Mouse (Mus musculus) mature B cell (primary cell): ENCODE data around the gene Iqsec1.

Experiments
- in situ Hi-C: fragments of 300-500 bp; cut with MboI; formaldehyde crosslinking; loops from 2 replicates; pipeline ENCODE4 v1.14.3; 2019

Iqsec1 gene

DNA sequence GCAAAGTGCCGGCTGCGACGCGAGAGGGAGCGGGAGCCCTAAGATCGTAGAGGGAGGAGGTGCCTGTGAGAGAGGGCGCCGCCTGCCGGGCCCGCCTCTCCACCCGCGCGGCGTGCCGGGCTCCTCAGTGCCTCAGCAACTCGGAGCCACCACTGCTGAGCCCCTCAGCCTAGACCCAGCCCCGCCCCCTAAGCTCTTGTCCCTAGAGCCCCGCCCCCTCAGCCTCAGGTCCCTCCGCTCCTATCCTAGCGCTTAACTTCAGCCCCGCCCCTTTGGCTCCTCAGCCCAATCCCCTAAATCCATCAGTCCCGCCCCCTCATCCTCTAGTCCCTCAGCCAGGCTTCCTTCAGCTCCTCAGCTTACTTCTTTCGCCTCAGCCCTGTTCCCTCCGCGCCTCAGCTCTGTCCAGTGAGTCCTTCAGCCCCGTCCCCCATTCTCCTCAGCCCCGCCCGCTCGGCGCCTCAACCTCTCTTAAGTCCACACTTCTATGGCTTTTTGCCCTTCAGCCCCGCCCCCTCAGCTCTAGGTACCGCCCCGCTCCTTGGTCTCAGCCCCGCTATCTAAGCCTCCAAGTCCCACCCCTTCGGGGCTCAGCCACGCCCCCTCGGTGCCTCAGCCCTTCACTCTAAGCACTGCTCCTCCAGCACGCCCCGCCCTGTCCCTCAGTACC, at the start of gene Iqsec1:
Iqsec1 (minus strand) TSS at position 38 of the 670 bp plus-strand sequence.
- in situ Hi-C loops: no loop called here

DNA sequence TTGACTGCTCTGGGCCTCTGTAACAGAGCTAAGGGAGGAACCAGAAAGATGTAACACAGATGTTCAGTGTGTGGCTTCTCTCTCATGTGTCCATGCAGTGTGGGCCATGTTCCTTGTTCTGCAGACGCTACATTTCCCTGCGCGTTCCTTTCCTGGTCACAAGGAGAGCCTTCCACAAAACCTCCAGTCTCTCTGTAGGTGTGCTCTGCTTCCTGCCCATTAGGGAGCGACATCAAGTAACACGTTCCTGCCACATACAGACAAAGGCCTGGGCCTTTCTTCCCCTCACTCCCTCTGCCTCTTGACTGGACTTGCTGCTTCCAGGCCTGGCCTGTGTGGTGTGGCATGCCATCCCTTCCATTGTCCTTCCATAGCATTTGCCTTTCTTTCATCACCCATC, 39.8 kb upstream of the Iqsec1 start:
- in situ Hi-C loops: no loop called here

DNA sequence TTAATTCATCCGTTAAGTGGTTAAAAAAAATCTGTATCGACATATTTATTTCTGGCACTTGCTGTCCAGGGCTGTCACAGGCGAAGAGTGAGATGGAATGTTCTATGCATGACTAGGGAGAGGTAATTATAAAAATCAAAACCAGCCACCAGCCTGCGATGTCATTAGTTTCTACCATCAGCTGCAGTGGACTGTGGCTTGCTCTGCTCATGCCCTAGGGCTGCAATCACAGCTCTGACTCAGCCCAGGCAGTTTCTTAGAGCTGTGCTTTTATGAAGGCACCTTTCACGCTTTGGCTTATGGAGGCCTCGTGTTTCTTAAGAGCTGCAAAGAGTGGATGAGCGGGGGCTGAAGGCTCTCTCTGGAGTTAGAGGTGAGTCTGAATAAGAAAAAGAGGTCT, 32.3 kb upstream of the Iqsec1 start:
- in situ Hi-C loops: no loop called here

DNA sequence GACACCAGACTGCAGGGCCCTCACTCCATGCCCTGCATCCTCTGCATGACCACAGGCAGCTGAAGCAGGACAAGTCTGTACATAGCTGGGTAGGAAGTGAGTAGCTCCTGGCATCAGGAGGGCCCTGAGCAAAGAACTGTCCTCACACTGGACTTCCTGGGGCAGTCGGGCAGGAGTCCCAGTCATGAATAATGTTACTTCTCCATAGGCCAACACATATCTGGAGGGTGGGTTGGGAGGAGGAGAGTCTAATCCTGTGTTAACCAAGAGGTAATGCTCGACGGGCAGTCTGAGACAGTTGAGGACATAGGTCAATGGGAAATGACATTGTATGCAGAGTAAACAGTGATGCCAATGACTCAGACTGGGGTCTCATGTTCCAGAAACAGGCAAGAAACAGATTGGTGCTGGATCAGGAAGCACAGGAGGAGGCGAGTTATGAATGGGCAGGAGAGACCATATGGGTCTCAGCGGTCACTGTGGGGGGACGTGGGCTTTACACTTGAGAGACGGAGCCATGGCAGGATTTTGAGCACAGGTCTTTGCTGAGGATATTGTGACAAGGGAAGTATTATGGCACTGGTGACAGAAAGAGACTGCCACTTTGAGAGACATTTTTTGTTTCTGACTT, 28.2 kb upstream of the Iqsec1 start:
- in situ Hi-C loops: no loop called here

DNA sequence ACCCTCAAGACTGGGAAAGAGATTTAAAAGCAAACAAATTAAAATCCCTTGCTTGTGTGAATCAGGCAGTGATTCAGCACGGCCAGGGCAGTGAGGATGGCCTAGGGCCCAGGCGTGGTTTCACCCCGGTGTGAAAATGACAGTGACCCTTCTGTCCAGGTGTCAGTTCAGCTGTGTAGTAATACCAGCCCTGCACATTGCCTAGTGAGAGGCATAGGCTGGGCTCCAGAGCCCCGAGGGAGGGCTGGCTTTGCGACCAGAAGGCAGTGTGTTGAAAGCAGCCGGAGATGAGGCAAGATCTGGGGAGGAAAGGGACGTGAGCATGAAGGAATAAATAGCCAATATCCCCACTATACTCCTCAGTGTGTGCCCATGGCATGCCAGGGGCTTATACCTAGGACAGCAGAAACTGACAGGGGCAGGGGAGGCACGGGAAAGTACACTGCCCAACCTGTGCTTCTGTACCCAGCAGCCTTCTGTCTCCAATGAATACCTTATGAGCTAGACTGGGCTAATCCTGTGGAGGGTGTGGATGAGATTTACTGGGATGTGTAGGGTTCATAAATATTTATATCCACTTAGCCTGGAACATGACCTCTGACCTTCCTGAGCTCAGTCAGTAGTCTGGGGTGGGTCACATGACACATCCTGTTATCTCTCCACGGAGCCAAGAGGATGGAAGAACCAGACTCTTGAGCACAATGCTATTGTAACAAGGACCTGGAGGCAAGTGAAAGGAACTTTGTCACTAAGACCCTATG, 25.9 kb upstream of the Iqsec1 start:
- in situ Hi-C loops: no loop called here

DNA sequence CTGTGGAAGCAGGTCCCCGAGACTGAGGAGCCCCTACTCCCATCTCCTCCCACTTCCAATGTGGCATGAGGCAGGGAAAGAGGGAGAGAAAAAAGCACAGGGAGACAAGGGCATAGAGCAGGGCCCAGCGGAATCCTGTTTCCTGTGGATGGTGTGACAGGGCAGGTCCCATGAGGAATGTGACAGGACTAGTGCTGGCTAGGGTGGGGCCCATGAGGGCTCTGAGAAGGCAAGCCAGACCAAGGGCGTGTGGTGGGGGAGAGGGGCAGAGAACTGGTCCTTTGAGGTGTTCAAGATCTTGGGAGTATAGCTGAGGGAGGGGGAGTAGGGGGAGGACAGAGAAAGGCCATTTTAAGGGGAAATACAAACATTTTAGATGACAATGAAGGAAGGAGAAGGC, 24.0 kb upstream of the Iqsec1 start:
- in situ Hi-C loops: no loop called here

DNA sequence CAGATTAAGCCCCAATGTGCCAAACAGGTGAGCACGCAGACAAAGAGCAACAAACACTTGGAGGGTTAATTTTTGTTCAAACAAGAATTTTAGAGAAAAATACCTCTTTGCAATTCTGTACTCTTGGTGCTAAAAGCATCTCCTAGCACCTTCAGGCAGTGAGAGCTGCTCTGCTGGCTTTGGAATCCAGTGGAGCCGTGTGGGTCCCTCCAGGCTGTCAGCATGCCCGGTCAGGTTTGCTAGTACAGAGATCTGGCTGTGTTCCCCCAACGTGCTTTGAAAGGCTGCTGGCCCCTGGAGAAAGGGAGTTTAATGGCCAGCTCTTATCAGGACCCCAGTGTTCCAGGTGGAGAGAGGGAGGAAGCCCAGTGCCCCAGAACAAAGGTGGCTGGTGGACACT, 23.1 kb upstream of the Iqsec1 start:
- in situ Hi-C loops: no loop called here

DNA sequence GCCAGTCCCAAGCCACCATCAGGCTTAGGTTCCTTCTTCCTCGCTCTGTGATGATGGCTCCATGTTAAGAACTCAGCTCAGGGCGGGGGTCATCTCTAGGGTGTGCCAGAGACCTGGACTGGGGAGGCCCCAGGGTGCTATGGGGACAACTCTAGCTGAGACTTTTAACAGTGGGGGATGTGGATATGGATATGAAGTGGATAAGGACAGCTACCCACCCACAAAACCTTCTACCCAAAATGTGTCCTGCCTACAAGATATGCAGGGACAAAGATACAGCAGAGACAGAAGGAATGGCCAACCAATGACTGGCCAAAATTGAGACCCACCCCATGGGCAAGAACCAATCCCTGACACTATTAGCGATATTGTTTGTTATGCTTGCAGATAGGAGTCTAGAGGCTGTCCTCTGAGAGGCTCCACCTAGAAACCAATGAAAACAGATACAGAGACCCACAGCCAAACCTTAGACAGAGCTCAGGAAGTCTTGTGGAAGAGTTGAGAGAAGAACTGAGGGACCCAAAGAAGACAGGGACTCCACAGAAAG, 19.9 kb upstream of the Iqsec1 start:
- in situ Hi-C loops: no loop called here

DNA sequence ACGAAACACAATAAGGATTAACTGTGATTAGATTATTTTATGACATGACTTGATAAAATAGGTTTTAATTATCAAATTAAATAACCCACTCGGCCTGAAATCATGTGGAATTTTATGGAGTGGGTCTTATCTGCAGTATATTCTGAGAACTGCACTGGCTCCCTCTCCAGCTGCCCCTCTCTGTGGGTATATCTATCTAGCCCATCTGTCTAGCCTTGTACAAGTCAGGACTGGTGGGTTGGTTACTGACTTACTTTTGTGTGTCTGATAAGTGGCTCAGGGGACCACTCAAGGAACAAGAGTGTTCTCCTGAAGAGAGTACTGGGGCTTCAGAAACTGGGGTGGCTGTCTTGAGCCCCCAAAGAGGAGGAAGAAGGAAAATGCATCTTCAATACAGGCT, 18.7 kb upstream of the Iqsec1 start:
- in situ Hi-C loops: no loop called here

DNA sequence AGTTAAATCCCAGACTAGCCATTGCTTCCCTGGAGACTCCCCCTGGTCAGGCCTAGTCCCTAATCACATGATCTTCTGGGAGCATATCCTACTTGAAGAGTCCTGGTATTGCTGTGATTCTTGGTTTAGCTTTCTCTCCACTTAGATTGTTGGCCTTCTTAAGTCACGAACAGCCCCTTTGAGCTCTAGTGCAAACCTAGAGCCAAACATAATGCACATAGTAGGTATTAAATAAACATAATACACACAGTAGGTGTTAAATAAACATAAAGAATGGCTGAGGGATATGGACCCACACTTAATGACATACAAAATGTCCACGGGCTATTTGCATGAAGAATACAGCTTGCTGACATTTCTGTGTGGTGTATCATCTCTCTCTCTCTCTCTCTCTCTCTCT, 15.7 kb upstream of the Iqsec1 start:
- in situ Hi-C loops: no loop called here

DNA sequence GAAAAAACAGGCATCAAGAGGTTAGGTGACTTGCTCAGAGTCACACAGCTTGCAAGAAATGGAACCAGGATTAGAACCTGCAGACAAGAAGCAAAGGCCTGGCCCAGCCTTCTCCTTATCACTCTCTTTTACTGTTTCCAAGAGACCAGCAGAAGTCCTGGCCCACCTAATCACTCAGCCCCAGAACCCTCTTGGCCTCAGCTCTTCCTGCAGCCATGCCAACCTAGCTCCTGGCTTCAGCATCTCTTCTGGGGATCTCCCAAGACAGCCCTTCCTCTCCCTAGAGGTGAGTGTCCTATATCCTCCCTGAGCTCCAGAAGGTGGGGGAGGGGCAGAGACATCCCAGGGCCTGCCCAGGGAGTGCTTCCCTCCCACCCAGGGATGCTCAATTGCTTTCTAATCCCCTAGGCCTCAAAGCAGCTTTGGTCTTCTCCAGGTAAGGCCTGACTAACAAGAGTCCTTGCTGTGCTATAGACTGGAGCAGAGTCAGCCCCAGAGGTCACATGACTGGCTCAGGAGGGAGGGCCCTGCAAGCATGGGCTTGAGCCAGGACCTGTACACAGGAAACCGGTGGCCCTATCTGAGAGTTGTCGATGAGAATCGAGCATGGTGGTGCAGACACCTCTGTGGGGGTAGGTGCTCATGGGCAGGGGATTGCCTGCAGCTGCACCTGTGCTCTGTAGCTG, 15.0 kb upstream of the Iqsec1 start:
- in situ Hi-C loops: no loop called here

DNA sequence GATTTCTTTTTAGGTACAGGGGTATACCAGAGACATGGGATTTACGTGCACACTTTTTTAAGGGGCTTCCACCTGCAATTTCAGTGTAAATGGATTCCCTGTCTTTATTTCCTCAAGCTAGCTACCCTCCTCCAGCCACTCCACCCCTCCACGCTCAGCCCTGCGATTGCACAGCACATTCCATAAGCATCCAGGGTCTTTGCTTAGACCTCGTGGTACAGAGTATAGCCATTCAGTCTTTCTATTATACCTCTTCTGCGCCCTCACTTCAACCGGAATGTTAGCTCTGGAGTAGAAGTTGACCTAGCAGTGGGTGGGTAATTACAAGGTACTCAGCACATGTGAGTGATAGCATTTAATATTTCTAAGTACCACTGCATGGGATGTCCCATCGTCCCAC, 13.1 kb upstream of the Iqsec1 start:
- in situ Hi-C loops: no loop called here

DNA sequence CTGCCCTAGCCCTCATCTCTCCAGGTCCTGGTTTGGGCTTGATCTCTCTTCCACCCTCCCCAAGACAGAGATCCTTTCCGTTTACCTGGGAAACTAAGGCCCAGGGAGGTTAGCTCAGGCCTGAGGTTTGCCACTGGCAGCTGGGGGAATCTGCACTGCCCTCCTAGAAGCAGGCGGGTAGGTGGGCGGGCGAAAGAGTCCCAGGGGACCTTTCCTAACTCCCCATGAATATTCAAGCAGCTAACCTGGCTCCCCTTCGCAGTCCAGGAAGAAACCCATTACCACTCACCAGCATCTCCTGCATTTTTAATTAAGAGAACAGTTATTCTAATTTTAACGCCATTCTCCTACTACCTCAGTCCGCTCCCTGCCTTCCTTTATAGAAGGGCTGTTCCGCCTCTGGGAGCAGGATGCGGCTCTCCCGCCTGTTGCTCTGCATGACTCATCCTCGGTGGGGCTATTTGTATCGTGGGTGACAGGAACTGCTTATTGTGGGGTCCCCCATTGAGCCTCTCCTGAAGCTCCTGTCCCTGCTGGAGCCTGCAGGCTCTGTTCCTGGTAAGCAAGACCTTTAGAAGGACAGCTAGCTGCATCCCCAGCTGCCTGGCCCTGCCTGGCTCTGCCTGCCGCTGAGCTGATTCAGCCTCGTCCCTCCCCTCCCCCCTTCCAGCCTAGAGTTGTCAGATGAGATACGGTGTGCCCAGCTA, 12.5 kb upstream of the Iqsec1 start:
- in situ Hi-C loops: no loop called here

DNA sequence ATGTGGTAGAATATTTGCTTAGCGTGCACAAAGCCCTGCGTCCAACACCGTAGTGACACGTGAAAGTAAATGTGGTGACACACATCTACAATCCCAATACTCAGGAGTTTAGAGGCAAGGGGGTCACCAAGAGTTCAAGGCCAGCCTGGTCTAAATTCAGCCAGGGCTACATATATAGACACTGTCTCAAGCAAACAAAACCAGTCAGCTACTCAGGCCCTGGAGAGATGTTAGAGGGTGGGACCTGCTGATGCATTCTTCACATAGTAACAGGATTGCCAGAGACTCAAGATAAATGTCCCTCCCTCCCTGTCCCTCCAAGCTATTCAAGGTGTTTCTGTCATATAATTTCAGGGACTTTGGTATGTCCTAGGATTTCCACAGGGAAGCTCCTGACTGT, 10.7 kb upstream of the Iqsec1 start:
- in situ Hi-C loops: no loop called here

DNA sequence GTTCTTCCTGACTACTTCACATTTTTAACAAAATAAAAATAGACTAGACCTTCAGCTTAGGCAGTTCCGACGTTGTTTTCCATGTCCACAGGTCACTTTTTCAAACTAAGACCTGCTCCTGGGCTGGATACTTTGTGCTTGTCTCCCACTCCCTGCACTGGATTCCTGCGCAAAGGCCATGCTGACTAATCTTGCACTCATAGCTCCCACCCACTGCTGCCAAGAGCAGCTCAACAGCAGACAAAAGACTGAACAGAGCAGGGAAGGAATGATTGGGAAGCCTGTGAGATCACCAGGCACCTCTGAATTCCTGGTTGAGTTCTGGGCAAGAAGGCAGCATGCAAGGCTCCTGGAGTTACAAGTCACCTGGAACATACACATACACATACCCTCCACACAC, 8.5 kb upstream of the Iqsec1 start:
- in situ Hi-C loops: no loop called here

DNA sequence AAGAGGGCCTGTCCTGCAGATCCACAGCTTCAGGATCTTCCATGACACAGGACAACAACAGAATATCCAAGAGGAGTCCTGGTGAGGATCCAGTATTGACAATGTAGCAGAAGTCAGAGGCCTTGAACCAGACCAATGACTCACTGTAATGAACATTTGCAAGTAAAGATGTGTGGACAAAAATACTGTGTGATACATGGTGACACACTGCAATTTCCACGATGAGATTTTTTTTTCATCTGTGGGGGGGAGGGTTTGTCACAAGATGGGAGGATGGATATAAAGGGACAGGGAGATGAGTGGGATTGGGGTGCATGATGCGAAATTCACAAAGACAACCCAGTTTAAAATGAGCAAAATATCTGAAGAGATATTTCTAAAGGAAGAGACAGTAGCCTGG, 7.7 kb upstream of the Iqsec1 start:
- in situ Hi-C loops: no loop called here

DNA sequence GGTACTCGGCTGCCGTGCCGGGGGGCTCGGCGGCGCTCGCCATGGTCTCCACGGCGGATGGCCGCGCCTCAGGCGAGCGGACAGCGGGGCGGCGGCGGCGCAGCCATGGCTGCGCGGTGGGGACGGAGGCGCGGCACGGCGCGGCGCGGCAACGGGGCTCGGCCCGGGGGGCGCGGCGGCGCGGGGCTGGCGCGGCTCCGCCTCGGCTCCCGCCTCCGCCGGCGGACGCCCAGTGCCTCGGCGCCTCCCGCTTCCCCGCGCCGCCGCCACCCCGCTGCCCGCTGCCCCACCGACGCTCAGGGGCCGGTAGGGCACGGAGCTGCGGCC, 223 bp downstream of the Iqsec1 start:
- in situ Hi-C loops: no loop called here

DNA sequence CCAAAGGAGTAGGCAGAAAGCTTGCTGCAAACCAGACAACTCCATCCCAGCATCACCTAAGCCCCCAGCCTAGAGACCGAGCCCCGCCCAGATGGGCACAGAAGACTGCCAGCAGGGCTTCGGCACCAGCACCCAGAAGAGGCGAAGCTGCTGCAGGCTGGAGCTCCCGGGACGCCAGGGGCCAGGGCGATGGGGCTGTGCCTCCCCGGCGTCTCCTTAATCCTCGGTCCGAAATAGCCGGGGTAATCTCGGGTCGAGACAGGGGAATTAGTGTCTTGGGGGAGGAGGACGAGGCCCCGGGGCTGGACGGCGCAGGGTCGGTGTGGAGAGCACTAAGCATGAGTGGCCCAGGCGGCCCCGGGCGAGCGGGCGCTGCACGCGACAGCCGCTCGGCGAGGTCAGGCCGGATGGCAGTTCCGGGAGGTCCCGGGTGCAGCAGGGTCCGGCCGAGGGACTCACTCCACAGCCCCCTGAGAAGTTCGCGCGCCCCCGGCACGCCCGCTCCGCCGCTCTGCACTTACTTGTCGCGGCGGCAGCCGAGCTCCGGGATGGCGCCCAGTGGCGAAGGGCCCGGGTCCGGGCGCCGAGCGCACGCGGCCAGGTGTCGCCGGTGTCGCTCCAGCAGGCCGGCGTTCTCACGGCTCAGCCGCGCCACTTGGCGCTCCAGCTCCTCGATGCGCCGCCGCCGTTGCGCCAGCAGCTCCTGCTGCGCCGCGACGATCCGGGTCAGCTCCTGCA, 755 bp downstream of the Iqsec1 start:
- in situ Hi-C loops: no loop called here

DNA sequence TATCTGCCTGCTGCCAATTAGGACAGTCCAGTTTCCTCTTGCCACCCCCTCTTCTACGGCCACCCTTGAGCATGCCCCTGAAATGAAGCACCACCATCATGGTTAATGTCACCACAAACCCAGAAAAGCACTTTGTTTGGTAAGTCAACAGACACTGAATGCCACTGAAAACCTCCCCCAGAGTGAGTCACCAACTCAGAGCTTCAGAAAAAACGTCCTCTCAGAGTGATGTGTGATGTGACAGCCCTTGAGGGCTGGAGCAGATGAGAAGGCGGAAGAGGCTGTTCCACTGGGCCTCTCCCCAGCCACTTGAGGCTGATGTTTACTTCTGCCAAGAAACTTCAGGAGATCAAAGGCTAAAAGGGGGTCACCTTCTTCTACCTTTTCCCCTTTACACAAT, 4.4 kb downstream of the Iqsec1 start:
- in situ Hi-C loops: no loop called here

DNA sequence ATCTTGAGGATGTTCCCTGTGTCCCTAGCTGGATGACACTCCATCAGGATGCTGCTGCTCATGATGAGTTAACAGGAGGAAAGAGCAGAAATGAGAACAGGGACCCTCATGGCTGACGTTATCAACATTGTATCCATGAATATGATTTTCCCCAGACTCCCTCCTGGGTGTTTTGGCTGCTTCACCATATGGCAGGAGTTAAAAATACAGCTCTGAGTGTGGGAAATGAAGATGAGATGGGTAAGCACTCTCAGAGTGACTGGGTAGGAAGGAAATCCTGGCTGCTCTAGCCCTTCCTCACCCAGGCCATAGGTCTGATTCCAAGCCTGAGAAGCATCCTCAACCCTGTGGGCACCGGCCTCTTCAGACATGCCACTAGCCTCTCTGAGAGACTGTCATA, 14.2 kb downstream of the Iqsec1 start:
- in situ Hi-C loops: no loop called here

DNA sequence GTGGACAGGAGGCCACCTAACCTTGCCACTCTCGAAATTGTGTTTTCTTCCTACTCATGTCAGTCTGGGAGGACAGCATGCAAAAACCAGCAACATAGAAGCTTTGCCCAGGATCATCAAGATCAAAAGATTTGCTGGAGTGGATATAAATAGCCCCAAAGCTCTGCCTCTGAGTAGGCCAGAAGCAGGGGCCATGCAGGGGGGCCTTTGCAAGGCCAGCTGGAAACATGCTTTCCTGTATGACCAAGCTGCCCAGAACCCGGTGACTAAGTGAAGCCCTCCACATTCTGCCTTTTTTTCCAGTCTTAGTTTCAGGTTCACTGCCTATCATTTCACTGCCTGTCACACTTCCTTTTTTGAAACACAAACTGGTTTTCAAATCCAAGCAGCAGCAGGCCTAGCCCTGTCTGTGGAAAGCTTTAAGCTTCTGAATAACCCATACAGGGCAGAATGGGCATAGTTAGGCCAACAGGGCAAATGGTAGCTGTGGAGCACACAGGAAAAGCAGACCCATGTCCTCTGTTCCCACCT, 19.1 kb downstream of the Iqsec1 start:
- in situ Hi-C loops: no loop called here
